Mouse (Mus musculus) heart, postnatal 0 days (tissue): ENCODE measurements around the gene Zfp964. TPM values are rescaled to one million over a fixed set of nuclear protein-coding genes. Genes with fewer than 3 reads are reported as not detected.
"Not testable (repeated sequence)": the region's sequence is repeated elsewhere in the genome, so short reads cannot be mapped to it uniquely, and the experiment has no call there.

Source experiments
- ATAC-seq: fragments of 200-750 bp; cut with Nextera tagmentation; 2 replicates; pipeline ENCODE4 v1.8.0; 2017; ENCODE audit warnings: low read depth, moderate number of reproducible peaks, moderate library complexity; ENCODE audit not compliant: insufficient read depth
- DNase-seq: peaks from one replicate; pipeline ENCODE4 v3.0.0-alpha.2; 2016; ENCODE audit warnings: low spot score
- H3K27ac ChIP-seq: fragments of 300-500 bp; sonication (generic); 2 replicates; pipeline ENCODE4 v1.5.1; 2014; ENCODE audit warnings: low read depth, mild to moderate bottlenecking
- H3K27me3 ChIP-seq: fragments of 300-500 bp; sonication (generic); 2 replicates; pipeline ENCODE4 v1.6.1; 2014; ENCODE audit warnings: low read length, mixed read lengths; ENCODE audit not compliant: control insufficient read depth, insufficient read depth
- H3K36me3 ChIP-seq: fragments of 300-500 bp; sonication (generic); replicated peaks from 2 replicates; pipeline ENCODE4 v1.6.1; 2014; ENCODE audit warnings: low read length, mixed read lengths; ENCODE audit not compliant: control insufficient read depth, insufficient read depth
- H3K4me1 ChIP-seq: fragments of 300-500 bp; sonication (generic); 2 replicates; pipeline ENCODE4 v1.6.1; 2014; ENCODE audit warnings: antibody characterized with exemption; ENCODE audit not compliant: control insufficient read depth, insufficient read depth
- H3K4me2 ChIP-seq: fragments of 300-500 bp; sonication (generic); 2 replicates; pipeline ENCODE4 v1.6.1; 2014; ENCODE audit warnings: low read depth, mild to moderate bottlenecking, low read length, moderate library complexity
- H3K4me3 ChIP-seq: fragments of 300-500 bp; sonication (generic); 2 replicates; pipeline ENCODE4 v1.5.1; 2014; ENCODE audit warnings: low read depth, low read length
- H3K9ac ChIP-seq: fragments of 300-500 bp; sonication (generic); replicated peaks from 2 replicates; pipeline ENCODE4 v1.6.1; 2014; ENCODE audit warnings: low read depth, low read length, mixed read lengths
- H3K9me3 ChIP-seq: fragments of 300-500 bp; sonication (generic); replicated peaks from 2 replicates; pipeline ENCODE4 v1.6.1; 2016; ENCODE audit warnings: low read length; ENCODE audit not compliant: control insufficient read depth
- CTCF ChIP-seq: IDR thresholded peaks from 2 replicates; pipeline ENCODE4 v1.5.1; 2016; ENCODE audit warnings: antibody characterized with exemption, control low read depth, low read depth
- EP300 ChIP-seq: IDR thresholded peaks from 2 replicates; pipeline ENCODE4 v1.6.1; 2016; ENCODE audit warnings: antibody characterized with exemption, low read depth
- WGBS: fragments of 180-500 bp; shearing (Covaris S2); extraction: QIAGEN DNeasy Blood & Tissue Kit; methylation state at CpG from one replicate; pipeline ENCODE4 v1.1.7; 2014; 5-methylcytosine and 5-hydroxymethylcytosine counted together
- polyA plus RNA-seq: library from polyadenylated mRNA; unstranded; fragments of >200 nt; fragmentation: Nextera tagmentation; extraction: Ambion mirVana; gene quantifications from 2 replicates; pipeline ENCODE4 v1.2.1, GENCODE M21; 2015
- total RNA-seq: library from RNA; depleted of rRNA; stranded (reverse); fragments of >200 nt; gene quantifications from 2 replicates; pipeline ENCODE4 v1.2.3, GENCODE M21; 2014; ENCODE audit warnings: low replicate concordance; rRNA removed

Gene Zfp964
- total and polyA plus RNA-seq, 2 experiments from 2014 or later: 0.72 to 3.7 TPM

GRCm38 (mm10) chr8:69661294-69661693 is 7.0 kb downstream of the Zfp964 start:
- H3K4me2 ChIP-seq: no peak overlapping the region
- H3K4me3 ChIP-seq: no peak overlapping the region
- H3K4me1 ChIP-seq: no peaks in the 10 kb centered on the region
- H3K9me3 ChIP-seq: peaks cover 4% of the 10 kb centered on the region; the same call in 1 of the 2 replicates
- no peak overlapping the region for H3K9ac ChIP-seq
- H3K36me3 ChIP-seq: 0 out of 2 replicates have a peak, but pooled peaks cover 20% of the 10 kb centered on the region
- H3K27me3 ChIP-seq: no peaks in the 10 kb centered on the region
- no peak overlapping the region for H3K27ac ChIP-seq
- DNase-seq (no peak), ATAC-seq (no peak)
- TF ChIP-seq CTCF: no peak
- no peak for TF ChIP-seq EP300

DNA sequence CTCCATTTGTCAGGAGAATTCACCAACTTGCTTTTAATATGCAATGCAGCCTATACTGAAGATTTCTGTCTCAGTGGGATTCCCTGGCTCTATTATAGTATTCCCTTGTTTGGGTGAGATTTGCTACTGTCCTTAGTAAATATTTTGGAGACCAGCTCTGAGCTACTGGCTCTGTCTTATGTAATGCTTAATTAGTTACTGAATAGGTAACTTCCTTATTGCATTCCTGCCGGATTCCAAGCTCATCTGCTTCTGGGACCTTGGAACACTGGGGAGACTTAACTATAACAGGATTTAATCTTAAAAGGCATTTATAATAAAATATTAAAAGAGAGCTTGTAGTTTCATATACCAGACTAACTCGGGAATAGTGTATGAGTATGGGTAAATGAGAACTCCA is 10.8 kb downstream of the Zfp964 start:
- H3K4me1 ChIP-seq, H3K4me3 ChIP-seq, H3K27ac ChIP-seq, H3K9me3 ChIP-seq, H3K4me2 ChIP-seq, H3K27me3 ChIP-seq, ATAC-seq, H3K9ac ChIP-seq, DNase-seq: not testable (repeated sequence)
- H3K36me3 ChIP-seq: 0 out of 2 replicates have a peak, but pooled peaks cover 16% of the 10 kb centered on the region
- WGBS: 80% methylated on average over 2 of the region's 2 CpGs

GRCm38 (mm10) chr8:69701810-69702209 is 47.5 kb downstream of the Zfp964 start:
- no peak overlapping the region for H3K4me2 ChIP-seq
- peaks cover 40% of the 10 kb centered on the region for H3K36me3 ChIP-seq
- no peaks in the 10 kb centered on the region for H3K4me1 ChIP-seq
- no peaks in the 10 kb centered on the region for H3K27me3 ChIP-seq
- no peak overlapping the region for H3K9ac ChIP-seq
- no peak overlapping the region for H3K27ac ChIP-seq
- ATAC-seq (no peak), DNase-seq (no peak)
- TF ChIP-seq EP300 (no peak), CTCF (no peak)
- no peak overlapping the region for H3K4me3 ChIP-seq
- 84% methylated on average over 6 of the region's 6 CpGs for WGBS
- H3K9me3 ChIP-seq: 0 out of 2 replicates have a peak, but pooled peaks cover 8% of the 10 kb centered on the region

DNA sequence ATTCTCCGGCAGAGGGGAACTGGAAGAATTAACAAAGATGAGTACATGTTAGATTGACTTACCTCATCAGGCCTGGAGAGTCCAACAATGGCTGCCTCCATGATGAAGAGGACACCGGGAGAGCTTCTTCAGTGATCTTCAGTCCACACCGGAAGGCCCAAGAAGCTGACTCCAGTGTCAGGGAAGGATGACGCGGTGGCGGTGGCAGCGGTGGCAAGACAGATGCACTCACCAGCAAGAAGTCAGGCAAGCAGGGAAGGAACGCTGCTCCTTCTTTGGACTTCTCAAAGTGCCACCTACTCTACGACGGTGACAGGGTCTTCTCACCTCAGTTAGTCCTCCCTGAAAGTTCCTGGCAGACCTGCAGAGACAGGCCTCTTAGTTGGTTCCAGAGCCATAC is 56.3 kb downstream of the Zfp964 start, which contains the start of gene Zfp869:
Gene Zfp869, minus strand, starts transcription at position 101 of the 400 bp plus-strand sequence.
- not testable (repeated sequence) for H3K4me1 ChIP-seq, H3K27me3 ChIP-seq, H3K9ac ChIP-seq, H3K27ac ChIP-seq, ATAC-seq, DNase-seq, H3K4me2 ChIP-seq, H3K4me3 ChIP-seq
- Histone ChIP-seq H3K36me3 (peaks cover 57% of the 10 kb centered on the region), H3K9me3 (0 out of 2 replicates have a peak, but pooled peaks cover 15% of the 10 kb centered on the region)
- WGBS: 94% methylated on average over 8 of the region's 10 CpGs

GRCm38 (mm10) chr8:69713516-69713915 is 59.2 kb downstream of the Zfp964 start:
- peaks cover 7% of the 10 kb centered on the region; the same call in 1 of the 2 replicates for H3K4me1 ChIP-seq
- TF ChIP-seq CTCF: no peak
- no peak overlapping the region for H3K4me3 ChIP-seq
- no peaks in the 10 kb centered on the region for H3K27me3 ChIP-seq
- no peaks in the 10 kb centered on the region for H3K9me3 ChIP-seq
- H3K36me3 ChIP-seq: peaks cover 28% of the 10 kb centered on the region
- DNase-seq: no peak
- ATAC-seq: no peak
- no peak overlapping the region for H3K4me2 ChIP-seq
- no peak overlapping the region for H3K27ac ChIP-seq
- WGBS: 73% methylated on average over 8 of the region's 8 CpGs
- no peak overlapping the region for H3K9ac ChIP-seq

DNA sequence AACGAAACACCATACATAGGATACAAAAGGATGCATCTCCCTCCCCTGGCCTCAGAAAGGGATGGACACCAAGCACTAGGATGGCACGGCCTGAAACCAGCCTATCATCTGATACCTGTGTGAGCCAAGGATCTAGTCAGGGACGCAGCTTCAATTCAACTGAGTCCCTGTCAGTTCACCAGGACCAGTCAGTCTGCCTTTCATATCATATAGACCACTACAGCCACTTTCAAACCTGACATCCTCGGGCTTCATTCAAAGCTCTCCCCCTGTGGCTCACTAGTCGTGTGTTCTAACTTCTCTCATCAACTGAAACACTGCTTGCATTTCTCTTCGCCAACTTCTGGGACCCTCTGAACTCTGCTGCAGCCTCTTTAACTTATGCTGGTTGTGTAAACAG is 61.1 kb downstream of the Zfp964 start:
- 71% methylated on average over 6 of the region's 6 CpGs for WGBS
- DNase-seq (no peak), ATAC-seq (no peak)
- Histone ChIP-seq H3K9ac (no peak overlapping the region), H3K27ac (no peak overlapping the region), H3K4me2 (peak overlapping the region; percentile 62; the same call in 1 of the 2 replicates), H3K4me3 (peak overlapping the region; percentile 89), H3K9me3 (no peaks in the 10 kb centered on the region), H3K27me3 (no peaks in the 10 kb centered on the region), H3K4me1 (peaks cover 7% of the 10 kb centered on the region; the same call in 1 of the 2 replicates), H3K36me3 (peaks cover 10% of the 10 kb centered on the region)
- TF ChIP-seq CTCF (no peak), EP300 (no peak)

Other genes starting within 250 kb of the Zfp964 start
- not detected in 2 replicates for gene Gm9495, start 200.9 kb upstream of the Zfp964 start, total RNA-seq
- gene Gm9495, start 200.9 kb upstream of the Zfp964 start, polyA plus RNA-seq: not detected in 2 replicates
- gene Gm7697, start 131.5 kb upstream of the Zfp964 start, total RNA-seq: 0.58 TPM in 1 of 2 replicates, not detected in the other
- gene Gm7697, start 131.5 kb upstream of the Zfp964 start, polyA plus RNA-seq: not detected in 2 replicates
- 5.0 and 19.6 TPM in 2 replicates for gene Zfp868, start 28.9 kb upstream of the Zfp964 start, total RNA-seq
- gene Zfp868, start 28.9 kb upstream of the Zfp964 start, polyA plus RNA-seq: 9.9 and 10.1 TPM in 2 replicates
- gene Zfp869, start 56.2 kb downstream of the Zfp964 start, total RNA-seq: 5.6 and 16.8 TPM in 2 replicates
- 11.4 and 12.7 TPM in 2 replicates for gene Zfp869, start 56.2 kb downstream of the Zfp964 start, polyA plus RNA-seq
- 0.73 and 3.5 TPM in 2 replicates for gene Zfp963, start 95.5 kb downstream of the Zfp964 start, total RNA-seq
- 2.8 and 3.1 TPM in 2 replicates for gene Zfp963, start 95.5 kb downstream of the Zfp964 start, polyA plus RNA-seq
- 2.5 TPM in 1 of 2 replicates, not detected in the other for gene Gm20422, start 120.4 kb downstream of the Zfp964 start, total RNA-seq
- gene Gm20422, start 120.4 kb downstream of the Zfp964 start, polyA plus RNA-seq: 1.6 and 2.5 TPM in 2 replicates
- gene Atp13a1, start 136.7 kb downstream of the Zfp964 start, total RNA-seq: 42.4 and 44.0 TPM in 2 replicates
- gene Atp13a1, start 136.7 kb downstream of the Zfp964 start, polyA plus RNA-seq: 13.1 and 13.5 TPM in 2 replicates
- 14.1 and 20.5 TPM in 2 replicates for gene Zfp866, start 136.7 kb downstream of the Zfp964 start, total RNA-seq
- 8.0 and 9.2 TPM in 2 replicates for gene Zfp866, start 136.7 kb downstream of the Zfp964 start, polyA plus RNA-seq
- 14.3 and 21.6 TPM in 2 replicates for gene Gmip, start 154.2 kb downstream of the Zfp964 start, total RNA-seq
- gene Gmip, start 154.2 kb downstream of the Zfp964 start, polyA plus RNA-seq: 3.2 and 3.9 TPM in 2 replicates
- gene Lpar2, start 167.9 kb downstream of the Zfp964 start, total RNA-seq: 0.50 and 1.6 TPM in 2 replicates
- gene Lpar2, start 167.9 kb downstream of the Zfp964 start, polyA plus RNA-seq: 0.03 and 0.10 TPM in 2 replicates
- gene Pbx4, start 178.0 kb downstream of the Zfp964 start, total RNA-seq: 2.2 TPM in 1 of 2 replicates, not detected in the other
- 1.5 and 1.9 TPM in 2 replicates for gene Pbx4, start 178.0 kb downstream of the Zfp964 start, polyA plus RNA-seq
- gene Cilp2, start 233.2 kb downstream of the Zfp964 start, total RNA-seq: 0.23 and 0.43 TPM in 2 replicates
- 0.36 and 0.49 TPM in 2 replicates for gene Cilp2, start 233.2 kb downstream of the Zfp964 start, polyA plus RNA-seq
- 0.11 TPM in 1 of 2 replicates, not detected in the other for gene Tssk6, start 247.7 kb downstream of the Zfp964 start, total RNA-seq
- 1.1 and 1.2 TPM in 2 replicates for gene Tssk6, start 247.7 kb downstream of the Zfp964 start, polyA plus RNA-seq
- 223 and 232 TPM in 2 replicates for gene Ndufa13, start 248.1 kb downstream of the Zfp964 start, total RNA-seq
- gene Ndufa13, start 248.1 kb downstream of the Zfp964 start, polyA plus RNA-seq: 666 and 702 TPM in 2 replicates
- 1.2 and 22.3 TPM in 2 replicates for gene Yjefn3, start 248.2 kb downstream of the Zfp964 start, total RNA-seq
- gene Yjefn3, start 248.2 kb downstream of the Zfp964 start, polyA plus RNA-seq: 12.9 and 13.9 TPM in 2 replicates